Mouse (Mus musculus): ENCODE results near the gene Exoc7. TPM values are rescaled to one million over a fixed set of nuclear protein-coding genes. Genes with fewer than 3 reads are reported as not detected.

Exoc7 gene
- total RNA-seq, 2 experiments from 2014 or later = 23.0 to 36.6 TPM

DNA sequence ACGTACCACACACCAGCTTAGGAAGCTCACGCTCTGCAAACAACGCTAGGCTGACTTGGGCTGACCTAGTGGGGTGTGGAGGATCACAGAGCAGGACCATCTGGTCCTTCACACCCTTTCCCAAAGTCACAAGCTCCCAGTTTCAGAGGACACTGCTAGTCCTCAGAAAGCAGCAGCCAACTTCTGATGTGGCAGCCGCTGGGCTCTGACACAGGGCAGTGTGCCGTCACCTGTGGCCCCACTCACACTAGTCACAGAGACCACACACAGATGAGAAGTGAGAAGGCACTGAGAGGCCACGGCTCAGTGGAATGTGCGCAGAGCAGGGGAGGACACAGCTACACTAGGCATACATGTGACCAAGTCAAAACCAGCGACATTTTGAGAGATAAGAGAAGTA, 56.1 kb downstream of the Exoc7 start:
- no peak for ATAC-seq (replicated peaks; ENCODE audit: poor library complexity, severe bottlenecking)

DNA sequence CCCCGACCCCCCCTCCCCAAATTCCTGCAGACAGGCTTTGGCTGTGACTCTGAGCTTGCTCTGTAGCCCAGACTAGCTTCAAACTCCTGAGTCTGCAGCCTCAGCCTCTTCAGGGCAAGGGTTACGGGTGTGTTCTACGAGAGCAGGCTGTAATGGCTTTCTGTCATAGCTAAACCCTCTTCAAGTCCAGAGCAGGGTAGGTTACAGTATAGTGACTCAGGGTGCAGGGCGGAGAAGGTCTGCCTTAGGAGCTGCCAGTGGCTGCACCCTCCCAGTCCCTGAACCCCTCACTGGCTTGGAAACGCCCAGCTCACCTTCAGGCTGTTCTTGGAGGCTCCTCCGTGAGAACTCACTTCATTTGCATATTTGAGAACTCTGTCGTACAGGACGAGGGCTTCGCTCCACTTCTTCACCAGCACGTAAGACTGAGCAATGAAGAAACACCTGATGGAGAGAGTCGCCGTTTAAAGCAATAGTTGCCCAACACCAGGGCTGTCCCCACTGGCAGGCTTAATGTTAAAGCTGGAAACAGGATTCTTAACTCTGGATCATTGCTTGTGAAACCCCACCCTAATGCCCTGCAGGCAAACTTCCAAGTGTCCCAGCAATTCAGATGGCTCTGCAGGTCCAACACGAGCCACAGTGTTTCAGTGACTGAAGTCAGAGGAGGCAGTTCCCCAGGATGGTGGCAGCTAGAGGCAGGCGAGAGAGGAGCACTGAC, 59.4 kb downstream of the Exoc7 start:
- ATAC-seq (replicated peaks; ENCODE audit: poor library complexity, severe bottlenecking) = peak; percentile 38; the same call in 1 of the 2 replicates

DNA sequence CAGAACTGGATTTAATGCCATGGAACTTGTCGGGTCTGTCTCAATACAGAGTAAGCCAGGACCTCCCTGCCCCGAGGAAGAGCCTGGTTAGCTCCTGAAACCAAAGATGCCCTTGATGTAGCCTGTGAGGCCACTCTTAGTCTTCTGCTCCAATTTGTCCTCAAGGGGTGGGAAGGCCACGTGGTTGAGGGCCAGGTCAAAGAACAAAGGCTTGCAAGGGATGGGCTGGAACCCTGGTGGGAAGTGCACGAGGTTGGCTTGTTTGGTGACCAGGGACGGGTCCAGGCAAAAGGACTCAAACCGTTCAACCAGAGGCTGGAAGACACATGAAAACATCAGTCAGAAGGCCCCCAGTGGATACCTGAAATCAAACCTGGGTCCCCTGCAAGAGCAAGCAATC, 61.4 kb downstream of the Exoc7 start:
- ATAC-seq (replicated peaks; ENCODE audit: poor library complexity, severe bottlenecking) = no peak

DNA sequence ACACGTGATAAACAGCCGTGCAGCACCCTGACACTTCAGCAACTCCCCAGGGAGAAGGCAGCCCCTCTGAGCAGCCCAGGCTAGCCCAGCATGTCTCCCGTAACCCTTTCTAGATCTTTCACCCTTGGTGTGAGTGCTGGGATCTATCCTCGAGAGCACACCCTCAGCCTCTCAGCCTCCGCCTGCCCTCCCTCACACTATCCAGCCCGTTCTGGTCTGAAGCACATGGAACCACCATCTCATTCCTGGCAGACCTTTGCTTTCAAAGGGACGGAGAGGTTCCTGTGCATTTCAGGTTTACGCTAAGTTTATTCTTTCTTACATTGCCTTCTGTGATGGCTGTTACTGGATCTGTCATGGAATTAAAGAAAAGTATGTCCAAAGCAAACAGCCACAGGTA, 62.5 kb downstream of the Exoc7 start:
- ATAC-seq (replicated peaks; ENCODE audit: poor library complexity, severe bottlenecking) = no peak

DNA sequence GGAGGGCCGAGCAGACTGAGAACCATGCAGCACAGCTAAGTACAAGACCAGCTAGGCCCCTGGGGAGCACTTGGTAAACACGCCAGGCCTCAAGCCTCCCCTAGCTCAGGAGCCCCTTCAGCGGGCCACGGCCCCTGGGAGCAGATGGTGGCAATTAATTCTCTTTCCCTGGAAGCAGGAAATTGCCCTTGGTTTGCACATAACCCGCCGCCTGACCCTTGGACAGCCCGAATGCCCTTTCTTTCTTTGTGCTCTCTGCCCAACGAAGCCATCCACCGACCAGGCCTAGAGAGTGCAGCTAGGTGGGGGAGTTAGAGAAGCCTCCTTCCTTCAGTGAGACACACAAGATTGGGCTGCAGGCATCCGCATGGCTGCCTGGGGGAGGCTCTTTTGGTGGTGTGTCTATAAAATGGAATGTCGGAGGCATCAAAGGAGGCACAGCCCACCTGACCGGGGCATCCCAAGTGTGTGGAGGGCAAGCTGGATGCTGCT, 65.2 kb downstream of the Exoc7 start:
- ATAC-seq (replicated peaks; ENCODE audit: poor library complexity, severe bottlenecking) = no peak

DNA sequence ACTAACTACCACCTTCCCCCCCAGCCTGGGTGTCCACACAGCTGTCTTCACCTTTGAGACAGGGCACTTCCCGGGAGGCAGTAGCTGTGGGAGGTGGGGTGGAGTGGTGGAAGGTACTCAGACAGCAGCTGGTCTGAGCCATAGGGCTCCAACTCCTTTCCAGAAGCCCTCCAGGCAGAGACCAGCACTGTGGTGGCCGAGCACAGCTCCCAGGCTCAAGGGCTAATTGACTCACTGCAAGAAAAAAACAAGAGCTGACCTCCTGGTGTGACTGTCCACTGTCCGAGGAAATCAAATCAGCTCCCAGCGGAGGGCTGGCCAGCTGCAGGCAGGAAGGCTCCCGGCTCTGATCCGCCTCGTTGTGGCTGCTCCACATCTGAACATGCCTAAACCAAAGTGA, 67.2 kb downstream of the Exoc7 start:
- no peak for ATAC-seq (replicated peaks; ENCODE audit: poor library complexity, severe bottlenecking)

Other genes with a start within 250 kb of the Exoc7 start
- gene Unc13d, start 229.3 kb downstream of the Exoc7 start, total RNA-seq (2014; fragmentation: Nextera tagmentation) = 19.1 and 26.7 TPM in 2 replicates
- gene Unc13d, start 229.3 kb downstream of the Exoc7 start, total RNA-seq (2017) = 18.2 and 21.1 TPM in 2 replicates
- 83.3 and 96.6 TPM in 2 replicates for gene Wbp2, start 220.2 kb downstream of the Exoc7 start, total RNA-seq (2014; fragmentation: Nextera tagmentation)
- gene Wbp2, start 220.2 kb downstream of the Exoc7 start, total RNA-seq (2017) = 13.6 and 17.3 TPM in 2 replicates
- 1.9 TPM in 1 of 2 replicates, not detected in the other for gene Trim47, start 180.0 kb downstream of the Exoc7 start, total RNA-seq (2014; fragmentation: Nextera tagmentation)
- 3.1 TPM in 1 of 2 replicates, not detected in the other for gene Trim47, start 180.0 kb downstream of the Exoc7 start, total RNA-seq (2017)
- gene Trim65, start 176.1 kb downstream of the Exoc7 start, total RNA-seq (2014; fragmentation: Nextera tagmentation) = 11.6 and 18.1 TPM in 2 replicates
- gene Trim65, start 176.1 kb downstream of the Exoc7 start, total RNA-seq (2017) = 3.7 and 7.0 TPM in 2 replicates
- gene Mrpl38, start 168.4 kb downstream of the Exoc7 start, total RNA-seq (2014; fragmentation: Nextera tagmentation) = 52.1 and 60.1 TPM in 2 replicates
- 22.8 and 29.6 TPM in 2 replicates for gene Mrpl38, start 168.4 kb downstream of the Exoc7 start, total RNA-seq (2017)
- 14.1 and 22.2 TPM in 2 replicates for gene Fbf1, start 139.1 kb downstream of the Exoc7 start, total RNA-seq (2014; fragmentation: Nextera tagmentation)
- gene Fbf1, start 139.1 kb downstream of the Exoc7 start, total RNA-seq (2017) = 15.3 and 22.8 TPM in 2 replicates
- gene Ten1, start 108.4 kb downstream of the Exoc7 start, total RNA-seq (2014; fragmentation: Nextera tagmentation) = 85.3 and 106 TPM in 2 replicates
- gene Ten1, start 108.4 kb downstream of the Exoc7 start, total RNA-seq (2017) = 28.5 and 31.9 TPM in 2 replicates
- 23.6 and 29.4 TPM in 2 replicates for gene Acox1, start 108.2 kb downstream of the Exoc7 start, total RNA-seq (2014; fragmentation: Nextera tagmentation)
- gene Acox1, start 108.2 kb downstream of the Exoc7 start, total RNA-seq (2017) = 15.0 and 16.0 TPM in 2 replicates
- 0.13 and 0.58 TPM in 2 replicates for gene Evpl, start 69.2 kb downstream of the Exoc7 start, total RNA-seq (2014; fragmentation: Nextera tagmentation)
- 1.5 and 1.7 TPM in 2 replicates for gene Evpl, start 69.2 kb downstream of the Exoc7 start, total RNA-seq (2017)
- 104 and 123 TPM in 2 replicates for gene Srp68, start 33.0 kb downstream of the Exoc7 start, total RNA-seq (2014; fragmentation: Nextera tagmentation)
- gene Srp68, start 33.0 kb downstream of the Exoc7 start, total RNA-seq (2017) = 75.2 and 75.7 TPM in 2 replicates
- gene Galr2, start 26.3 kb downstream of the Exoc7 start, total RNA-seq (2014; fragmentation: Nextera tagmentation) = not detected in 2 replicates
- gene Galr2, start 26.3 kb downstream of the Exoc7 start, total RNA-seq (2017) = 0.09 TPM in 1 of 2 replicates, not detected in the other
- gene Foxj1, start 28.2 kb upstream of the Exoc7 start, total RNA-seq (2014; fragmentation: Nextera tagmentation) = not detected in 2 replicates
- gene Foxj1, start 28.2 kb upstream of the Exoc7 start, total RNA-seq (2017) = not detected in 2 replicates
- 13.9 and 19.5 TPM in 2 replicates for gene Rnf157, start 105.8 kb upstream of the Exoc7 start, total RNA-seq (2014; fragmentation: Nextera tagmentation)
- gene Rnf157, start 105.8 kb upstream of the Exoc7 start, total RNA-seq (2017) = 5.9 and 7.5 TPM in 2 replicates
- gene Ubald2, start 126.9 kb upstream of the Exoc7 start, total RNA-seq (2014; fragmentation: Nextera tagmentation) = 49.9 and 62.5 TPM in 2 replicates
- gene Ubald2, start 126.9 kb upstream of the Exoc7 start, total RNA-seq (2017) = 45.8 and 46.4 TPM in 2 replicates
- not detected in 2 replicates for gene Qrich2, start 159.0 kb upstream of the Exoc7 start, total RNA-seq (2014; fragmentation: Nextera tagmentation)
- not detected in 2 replicates for gene Qrich2, start 159.0 kb upstream of the Exoc7 start, total RNA-seq (2017)
- gene Prpsap1, start 187.0 kb upstream of the Exoc7 start, total RNA-seq (2014; fragmentation: Nextera tagmentation) = 79.6 and 83.4 TPM in 2 replicates
- gene Prpsap1, start 187.0 kb upstream of the Exoc7 start, total RNA-seq (2017) = 26.0 and 53.2 TPM in 2 replicates
- gene Sphk1, start 223.7 kb upstream of the Exoc7 start, total RNA-seq (2014; fragmentation: Nextera tagmentation) = not detected in 2 replicates
- gene Sphk1, start 223.7 kb upstream of the Exoc7 start, total RNA-seq (2017) = not detected in 2 replicates

Data from granulocyte monocyte progenitor cell, adult 5-6 weeks (primary cell).